Mouse (Mus musculus): ENCODE results near the gene Slc13a5.

DNA sequence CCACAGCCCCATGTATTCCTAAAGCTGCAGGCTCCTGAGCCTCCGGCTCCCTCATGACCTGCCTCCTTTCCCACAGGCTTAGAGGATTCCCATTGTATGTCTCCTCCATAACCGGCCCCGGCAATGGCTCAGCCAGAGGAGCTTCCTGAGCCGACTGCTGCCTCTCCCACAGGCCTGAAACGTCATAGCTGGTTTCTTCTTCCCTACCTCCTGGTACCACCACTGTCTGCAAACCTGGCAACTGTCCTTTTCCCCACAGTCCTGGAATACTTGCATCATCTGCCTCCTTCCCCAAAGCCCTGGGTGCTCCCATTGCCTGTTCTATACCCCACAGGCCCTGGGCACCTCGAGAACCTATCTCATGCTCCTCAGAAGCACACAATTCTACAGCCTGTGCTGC is 61.8 kb downstream of the Slc13a5 start:
- TF ChIP-seq CTCF (IDR thresholded peaks at IDR 0.05; ENCODE audit: extremely low read depth, insufficient read length, insufficient replicate concordance, low read depth, low read length) = no peak
- TF ChIP-seq POLR2A (IDR thresholded peaks at IDR 0.05; ENCODE audit: low read depth, low read length) = no peak

Measured in small intestine, adult 2 months (tissue).